Mouse (Mus musculus): ENCODE measurements at regions not wholly inside any gene's neighbourhood (a gene's known extent, or its start where the extent isn't known, plus 50 kb on each side); places are given as distances from the start of the nearest gene placed in this dataset.

- ChIA-PET POLR2A (no interaction called here), CTCF (interaction anchor here (1.8 kb wide), 1 partner anchor 19 kb away, joined by 6 read pairs; no protein-coding TSS in a partner anchor)
- ATAC-seq: no peak
- in situ Hi-C loops (cut with MboI; ENCODE audit: low pct_unique_long_range_greater_than_20kb): no loop called here
- no peaks in the 10 kb centered on the region for H3K27me3 ChIP-seq
- no peak for TF ChIP-seq CTCF (IDR thresholded peaks at IDR 0.05)
- DNase-seq (ENCODE audit: low read depth, low spot score): no peak
Measured at GRCm38 (mm10) chr12:9133890-9134870, 104.4 kb downstream of the Ttc32 start.

- no peaks in the 10 kb centered on the region for H3K27me3 ChIP-seq
- in situ Hi-C loops (cut with MboI; ENCODE audit: low pct_unique_long_range_greater_than_20kb): loop anchor here (10.0 to 25.0 kb wide), 2 partner anchors 414 to 1386 kb away; no protein-coding TSS in a partner anchor
- no peak for TF ChIP-seq CTCF (IDR thresholded peaks at IDR 0.05)
- ATAC-seq (no peak), DNase-seq (ENCODE audit: low read depth, low spot score) (no peak)
- CTCF ChIA-PET: no interaction called here
- POLR2A ChIA-PET: no interaction called here
Measured at GRCm38 (mm10) chr12:9151001-9151400, 121.2 kb downstream of the Ttc32 start.

DNA sequence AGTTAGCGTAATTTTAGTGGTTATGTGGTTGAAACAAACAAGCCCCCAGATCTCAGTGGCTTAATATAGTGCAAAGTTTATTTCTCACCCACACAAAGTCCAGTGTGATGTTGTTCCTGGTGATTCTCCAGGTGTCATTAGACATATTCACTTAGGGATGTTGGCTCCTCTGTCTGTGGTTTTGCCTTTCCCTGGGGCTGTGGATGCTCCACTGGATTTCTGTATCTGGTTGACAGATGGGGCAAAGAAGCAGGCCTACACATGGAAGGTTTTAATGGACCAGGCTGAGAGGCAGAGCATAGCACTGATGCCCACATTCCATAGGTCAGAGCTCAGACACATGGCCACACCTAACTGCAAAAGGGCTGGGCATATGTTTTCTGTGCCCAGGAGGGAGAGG is 121.6 kb downstream of the Ttc32 start:
- CTCF ChIA-PET: no interaction called here
- in situ Hi-C loops (cut with MboI; ENCODE audit: low pct_unique_long_range_greater_than_20kb): loop anchor here (10.0 to 25.0 kb wide), 2 partner anchors 413 to 1386 kb away; no protein-coding TSS in a partner anchor
- POLR2A ChIA-PET: no interaction called here

GRCm38 (mm10) chr12:9154491-9154890 is 124.7 kb downstream of the Ttc32 start:
- no peaks in the 10 kb centered on the region for H3K27me3 ChIP-seq
- POLR2A ChIA-PET: interaction anchor here (0.5 kb wide), 1 partner anchor 8 kb away, joined by 6 read pairs; no protein-coding TSS in a partner anchor
- CTCF ChIA-PET: interaction anchor here (1.0 to 1.3 kb wide), 2 partner anchors 12 to 1284 kb away, joined by 3 to 4 read pairs; no protein-coding TSS in a partner anchor
- ATAC-seq: no peak
- no peak for DNase-seq (ENCODE audit: low read depth, low spot score)
- TF ChIP-seq CTCF (IDR thresholded peaks at IDR 0.05): no peak
- in situ Hi-C loops (cut with MboI; ENCODE audit: low pct_unique_long_range_greater_than_20kb): loop anchor here (10.0 to 25.0 kb wide), 2 partner anchors 410 to 1383 kb away; no protein-coding TSS in a partner anchor

More for the DNA sequence above, 121.6 kb downstream of the Ttc32 start:
- peak; percentile 35 for DNase-seq (ENCODE audit: low read depth, low spot score)
- no peaks in the 10 kb centered on the region for H3K27me3 ChIP-seq
- no peak for TF ChIP-seq CTCF (IDR thresholded peaks at IDR 0.05)
- ATAC-seq: peak; percentile 35

- DNase-seq (ENCODE audit: low read depth, low spot score) (no peak), ATAC-seq (no peak)
- TF ChIP-seq CTCF (IDR thresholded peaks at IDR 0.05): no peak
- POLR2A ChIA-PET: no interaction called here
- in situ Hi-C loops (cut with MboI; ENCODE audit: low pct_unique_long_range_greater_than_20kb): loop anchor here (10.0 to 25.0 kb wide), 2 partner anchors 408 to 1381 kb away; no protein-coding TSS in a partner anchor
- H3K27me3 ChIP-seq: no peaks in the 10 kb centered on the region
- CTCF ChIA-PET: no interaction called here
Measured at GRCm38 (mm10) chr12:9156794-9157193, 127.0 kb downstream of the Ttc32 start.

GRCm38 (mm10) chr12:9158751-9159150 is 129.0 kb downstream of the Ttc32 start:
- H3K27me3 ChIP-seq: no peaks in the 10 kb centered on the region
- ATAC-seq (no peak), DNase-seq (ENCODE audit: low read depth, low spot score) (no peak)
- ChIA-PET POLR2A (no interaction called here), CTCF (no interaction called here)
- in situ Hi-C loops (cut with MboI; ENCODE audit: low pct_unique_long_range_greater_than_20kb): loop anchor here (10.0 to 25.0 kb wide), 2 partner anchors 406 to 1379 kb away; no protein-coding TSS in a partner anchor
- TF ChIP-seq CTCF (IDR thresholded peaks at IDR 0.05): no peak

- POLR2A ChIA-PET: no interaction called here
Measured at GRCm38 (mm10) chr12:9165367-9165940, 135.7 kb downstream of the Ttc32 start.

GRCm38 (mm10) chr12:9166218-9166908 is 136.6 kb downstream of the Ttc32 start:
- peak; percentile 88 for TF ChIP-seq CTCF (IDR thresholded peaks at IDR 0.05)
- DNase-seq (ENCODE audit: low read depth, low spot score): no peak
- no peaks in the 10 kb centered on the region for H3K27me3 ChIP-seq
- in situ Hi-C loops (cut with MboI; ENCODE audit: low pct_unique_long_range_greater_than_20kb): loop anchor here (25.0 kb wide), 1 partner anchor 1371 kb away; no protein-coding TSS in a partner anchor
- POLR2A ChIA-PET: no interaction called here
- CTCF ChIA-PET: interaction anchor here (1.2 to 2.2 kb wide), 7 partner anchors 9 to 1291 kb away, joined by 3 to 12 read pairs (median 5); no protein-coding TSS in a partner anchor
- peak; percentile 39 for ATAC-seq

More at GRCm38 (mm10) chr12:9165367-9165940, 135.7 kb downstream of the Ttc32 start:
- DNase-seq (ENCODE audit: low read depth, low spot score) (no peak), ATAC-seq (no peak)
- in situ Hi-C loops (cut with MboI; ENCODE audit: low pct_unique_long_range_greater_than_20kb): loop anchor here (25.0 kb wide), 1 partner anchor 1372 kb away; no protein-coding TSS in a partner anchor
- CTCF ChIA-PET: interaction anchor here (1.2 to 2.2 kb wide), 5 partner anchors 10 to 1292 kb away, joined by 3 to 12 read pairs (median 6); no protein-coding TSS in a partner anchor
- TF ChIP-seq CTCF (IDR thresholded peaks at IDR 0.05): no peak
- no peaks in the 10 kb centered on the region for H3K27me3 ChIP-seq

- ATAC-seq: no peak
- POLR2A ChIA-PET: no interaction called here
Measured at GRCm38 (mm10) chr12:9169008-9169407, 139.2 kb downstream of the Ttc32 start.

GRCm38 (mm10) chr12:9173680-9174079 is 143.9 kb downstream of the Ttc32 start:
- POLR2A ChIA-PET: no interaction called here
- in situ Hi-C loops (cut with MboI; ENCODE audit: low pct_unique_long_range_greater_than_20kb): loop anchor here (25.0 kb wide), 1 partner anchor 1364 kb away; no protein-coding TSS in a partner anchor
- CTCF ChIA-PET: no interaction called here
- TF ChIP-seq CTCF (IDR thresholded peaks at IDR 0.05): no peak
- DNase-seq (ENCODE audit: low read depth, low spot score): no peak
- no peak for ATAC-seq
- H3K27me3 ChIP-seq: no peaks in the 10 kb centered on the region

More at GRCm38 (mm10) chr12:9169008-9169407, 139.2 kb downstream of the Ttc32 start:
- in situ Hi-C loops (cut with MboI; ENCODE audit: low pct_unique_long_range_greater_than_20kb): loop anchor here (25.0 kb wide), 1 partner anchor 1368 kb away; no protein-coding TSS in a partner anchor
- no peak for DNase-seq (ENCODE audit: low read depth, low spot score)
- H3K27me3 ChIP-seq: no peaks in the 10 kb centered on the region
- TF ChIP-seq CTCF (IDR thresholded peaks at IDR 0.05): no peak
- CTCF ChIA-PET: interaction anchor here (1.2 kb wide), 1 partner anchor 1054 kb away, joined by 5 read pairs; no protein-coding TSS in a partner anchor

Data from Patski (cell line).